Mouse (Mus musculus): ENCODE data around the gene Hist1h4m. TPM values are rescaled to one million over a fixed set of nuclear protein-coding genes. Genes with fewer than 3 reads are reported as not detected.
"Not testable (repeated sequence)": the region's sequence is repeated elsewhere in the genome, so short reads cannot be mapped to it uniquely, and the experiment has no call there.

Gene Hist1h4m
- total RNA-seq, 1 experiment: 9.8 TPM

DNA sequence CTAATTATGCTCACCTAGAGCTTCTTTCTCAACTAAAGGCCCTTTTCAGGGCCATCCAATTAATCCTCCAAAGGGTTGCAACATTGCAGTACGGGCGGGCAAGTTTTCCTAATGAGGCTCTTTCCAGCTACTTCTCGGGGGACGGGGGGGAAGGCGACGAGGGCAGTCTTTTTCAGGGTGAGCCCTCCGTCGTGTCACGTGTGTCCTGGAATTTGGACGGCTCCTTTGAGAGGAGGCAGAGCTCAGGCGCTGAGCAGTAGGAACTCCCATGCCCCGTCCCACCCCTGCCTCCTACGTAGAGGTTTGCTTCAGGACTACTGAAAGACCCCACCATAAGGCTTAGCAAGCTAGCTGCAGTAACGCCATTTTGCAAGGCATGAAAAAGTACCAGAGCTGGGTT is 546 bp downstream of the Hist1h4m start:
- H3K9me3 ChIP-seq (ENCODE audit: control insufficient read depth, insufficient read depth, low read depth, low read length); H3K9ac ChIP-seq (ENCODE audit: insufficient read depth, low read depth, low read length, poor library complexity, severe bottlenecking); H3K4me1 ChIP-seq (ENCODE audit: control insufficient read depth in 2 of 2, insufficient read depth in 2 of 2, low read length in 2 of 2, poor library complexity in 1 of 2); H3K36me3 ChIP-seq (ENCODE audit: control insufficient read depth, insufficient read depth, low read length, poor library complexity, severe bottlenecking); H3K4me3 ChIP-seq (ENCODE audit: insufficient read depth in 1 of 2, low read depth in 1 of 2, low read length in 2 of 2, poor library complexity in 1 of 2, severe bottlenecking in 1 of 2); DNase-seq (ENCODE audit: low read depth, low spot score); H3K27ac ChIP-seq (ENCODE audit: insufficient read depth, low read depth, low read length, poor library complexity, severe bottlenecking); in situ Hi-C loops (cut with MboI; ENCODE audit: low sequenced_read_pairs in 2 of 2, unreplicated experiment in 2 of 2): not testable (repeated sequence)

DNA sequence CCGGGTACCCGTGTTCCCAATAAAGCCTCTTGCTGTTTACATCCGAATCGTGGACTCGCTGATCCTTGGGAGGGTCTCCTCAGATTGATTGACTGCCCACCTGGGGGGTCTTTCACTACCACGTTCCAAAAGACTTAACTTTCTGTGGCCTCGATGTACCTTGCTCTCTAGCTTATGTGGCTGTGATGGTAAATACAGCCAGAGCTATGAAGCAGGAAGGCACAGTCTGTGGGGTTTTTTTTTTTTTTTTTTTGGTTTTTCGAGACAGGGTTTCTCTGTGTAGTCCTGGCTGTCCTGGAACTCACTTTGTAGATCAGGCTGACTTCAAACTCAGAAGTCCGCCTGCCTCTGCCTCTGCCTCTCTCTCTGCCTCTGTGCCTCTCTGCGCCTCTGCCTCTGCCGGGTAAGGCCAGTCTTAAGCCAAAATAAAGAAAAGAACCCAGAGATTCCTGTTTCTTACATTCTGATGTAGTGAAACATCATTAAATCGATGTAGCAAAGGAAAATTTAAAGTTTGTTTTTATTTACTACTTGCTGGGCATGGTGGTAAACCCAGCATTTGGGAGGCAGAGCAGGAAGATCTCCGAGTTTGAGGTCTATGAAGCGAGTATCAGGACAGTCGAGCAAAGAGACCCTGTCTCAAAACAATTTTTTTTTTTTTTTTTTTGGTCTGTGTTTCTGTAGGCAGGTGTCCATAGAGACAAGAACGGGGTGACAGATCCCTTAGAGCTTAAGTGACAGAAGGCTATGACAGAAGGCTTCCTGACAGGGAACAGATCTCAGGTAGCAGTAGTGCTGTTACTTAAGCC is 8.7 kb downstream of the Hist1h4m start:
- DNase-seq (ENCODE audit: low read depth, low spot score); H3K27ac ChIP-seq (ENCODE audit: insufficient read depth, low read depth, low read length, poor library complexity, severe bottlenecking); H3K9me3 ChIP-seq (ENCODE audit: control insufficient read depth, insufficient read depth, low read depth, low read length); in situ Hi-C loops (cut with MboI; ENCODE audit: low sequenced_read_pairs in 2 of 2, unreplicated experiment in 2 of 2); H3K4me3 ChIP-seq (ENCODE audit: insufficient read depth in 1 of 2, low read depth in 1 of 2, low read length in 2 of 2, poor library complexity in 1 of 2, severe bottlenecking in 1 of 2); H3K9ac ChIP-seq (ENCODE audit: insufficient read depth, low read depth, low read length, poor library complexity, severe bottlenecking); H3K4me1 ChIP-seq (ENCODE audit: control insufficient read depth in 2 of 2, insufficient read depth in 2 of 2, low read length in 2 of 2, poor library complexity in 1 of 2); H3K36me3 ChIP-seq (ENCODE audit: control insufficient read depth, insufficient read depth, low read length, poor library complexity, severe bottlenecking): not testable (repeated sequence)

DNA sequence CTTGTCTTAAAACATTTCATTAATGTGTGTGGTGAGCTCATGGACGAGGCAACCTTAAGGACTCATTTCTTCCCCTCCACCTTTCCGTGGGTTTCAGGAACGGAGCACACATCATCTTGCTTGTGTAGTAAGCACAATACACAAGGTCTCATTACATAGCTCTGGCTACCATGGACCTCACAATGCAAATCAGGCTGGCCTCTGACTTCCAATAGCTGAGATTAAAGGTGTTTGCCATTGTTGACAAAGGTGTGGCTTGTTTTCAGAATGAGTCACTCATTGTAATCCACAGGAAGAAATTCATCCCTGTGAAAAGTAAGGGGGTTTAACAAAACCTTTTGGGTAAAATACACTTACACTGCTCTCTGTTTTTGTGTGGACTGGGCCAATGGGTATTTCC is 17.0 kb downstream of the Hist1h4m start:
- TF ChIP-seq MAFK (IDR thresholded peaks at IDR 0.05; ENCODE audit: insufficient read depth, low read depth, low read length): no peak
- TF ChIP-seq CHD2 (IDR thresholded peaks at IDR 0.05; ENCODE audit: low read depth, low read length): no peak
- no peak for TF ChIP-seq ZNF384 (IDR thresholded peaks at IDR 0.05; ENCODE audit: low read depth, low read length)
- no peak for TF ChIP-seq ZC3H11A (IDR thresholded peaks at IDR 0.05; ENCODE audit: borderline replicate concordance, low read depth, low read length)
- no peak for TF ChIP-seq HCFC1 (IDR thresholded peaks at IDR 0.05; ENCODE audit: borderline replicate concordance, insufficient read depth, low read length)
- Histone ChIP-seq H3K27ac (ENCODE audit: insufficient read depth, low read depth, low read length, poor library complexity, severe bottlenecking) (no peak overlapping the region), H3K9me3 (ENCODE audit: control insufficient read depth, insufficient read depth, low read depth, low read length) (no peaks in the 10 kb centered on the region), H3K4me3 (ENCODE audit: insufficient read depth in 1 of 2, low read depth in 1 of 2, low read length in 2 of 2, poor library complexity in 1 of 2, severe bottlenecking in 1 of 2) (no peak overlapping the region), H3K4me1 (ENCODE audit: control insufficient read depth in 2 of 2, insufficient read depth in 2 of 2, low read length in 2 of 2, poor library complexity in 1 of 2) (peaks cover 1 to 12% of the 10 kb centered on the region in 2 experiments; a peak in 1 of 4 replicates), H3K36me3 (ENCODE audit: control insufficient read depth, insufficient read depth, low read length, poor library complexity, severe bottlenecking) (no peaks in the 10 kb centered on the region), H3K9ac (ENCODE audit: insufficient read depth, low read depth, low read length, poor library complexity, severe bottlenecking) (no peak overlapping the region)
- in situ Hi-C loops (cut with MboI; ENCODE audit: low sequenced_read_pairs in 2 of 2, unreplicated experiment in 2 of 2): no loop called here
- DNase-seq (ENCODE audit: low read depth, low spot score): no peak

DNA sequence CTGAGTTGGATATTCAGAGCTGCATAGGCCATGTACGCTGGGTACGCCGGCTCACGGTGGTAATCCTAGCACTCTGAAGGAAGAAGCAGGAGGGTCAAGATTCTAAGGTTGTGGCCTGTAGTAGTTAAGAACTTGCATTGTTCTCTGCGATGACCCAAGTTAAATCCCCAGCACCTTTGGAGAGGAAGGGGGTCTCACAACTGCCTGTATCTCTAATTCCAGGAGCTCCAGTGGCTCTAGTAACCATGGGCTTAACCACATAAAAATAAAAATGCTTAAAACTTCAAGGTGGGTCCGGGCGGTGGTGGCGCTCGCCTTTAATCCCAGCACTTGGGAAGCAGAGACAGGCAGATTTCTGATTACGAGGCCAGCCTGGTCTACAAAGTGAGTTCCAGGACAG is 18.8 kb downstream of the Hist1h4m start:
- Histone ChIP-seq H3K27ac (ENCODE audit: insufficient read depth, low read depth, low read length, poor library complexity, severe bottlenecking) (peak overlapping the region; percentile 70; the same call in 1 of the 2 replicates), H3K4me3 (ENCODE audit: insufficient read depth in 1 of 2, low read depth in 1 of 2, low read length in 2 of 2, poor library complexity in 1 of 2, severe bottlenecking in 1 of 2) (peak overlapping the region; percentile 12 to 16; a peak in 1 of 4 replicates), H3K9ac (ENCODE audit: insufficient read depth, low read depth, low read length, poor library complexity, severe bottlenecking) (peak overlapping the region; percentile 62; the same call in 1 of the 2 replicates), H3K36me3 (ENCODE audit: control insufficient read depth, insufficient read depth, low read length, poor library complexity, severe bottlenecking) (no peaks in the 10 kb centered on the region), H3K9me3 (ENCODE audit: control insufficient read depth, insufficient read depth, low read depth, low read length) (no peaks in the 10 kb centered on the region), H3K4me1 (ENCODE audit: control insufficient read depth in 2 of 2, insufficient read depth in 2 of 2, low read length in 2 of 2, poor library complexity in 1 of 2) (peaks cover under 1 to 12% of the 10 kb centered on the region in 2 experiments; a peak in 1 of 4 replicates)
- in situ Hi-C loops (cut with MboI; ENCODE audit: low sequenced_read_pairs in 2 of 2, unreplicated experiment in 2 of 2): no loop called here
- no peak for TF ChIP-seq ZNF384 (IDR thresholded peaks at IDR 0.05; ENCODE audit: low read depth, low read length)
- no peak for TF ChIP-seq CHD2 (IDR thresholded peaks at IDR 0.05; ENCODE audit: low read depth, low read length)
- TF ChIP-seq HCFC1 (IDR thresholded peaks at IDR 0.05; ENCODE audit: borderline replicate concordance, insufficient read depth, low read length): no peak
- no peak for TF ChIP-seq MAFK (IDR thresholded peaks at IDR 0.05; ENCODE audit: insufficient read depth, low read depth, low read length)
- no peak for TF ChIP-seq ZC3H11A (IDR thresholded peaks at IDR 0.05; ENCODE audit: borderline replicate concordance, low read depth, low read length)
- no peak for DNase-seq (ENCODE audit: low read depth, low spot score)

DNA sequence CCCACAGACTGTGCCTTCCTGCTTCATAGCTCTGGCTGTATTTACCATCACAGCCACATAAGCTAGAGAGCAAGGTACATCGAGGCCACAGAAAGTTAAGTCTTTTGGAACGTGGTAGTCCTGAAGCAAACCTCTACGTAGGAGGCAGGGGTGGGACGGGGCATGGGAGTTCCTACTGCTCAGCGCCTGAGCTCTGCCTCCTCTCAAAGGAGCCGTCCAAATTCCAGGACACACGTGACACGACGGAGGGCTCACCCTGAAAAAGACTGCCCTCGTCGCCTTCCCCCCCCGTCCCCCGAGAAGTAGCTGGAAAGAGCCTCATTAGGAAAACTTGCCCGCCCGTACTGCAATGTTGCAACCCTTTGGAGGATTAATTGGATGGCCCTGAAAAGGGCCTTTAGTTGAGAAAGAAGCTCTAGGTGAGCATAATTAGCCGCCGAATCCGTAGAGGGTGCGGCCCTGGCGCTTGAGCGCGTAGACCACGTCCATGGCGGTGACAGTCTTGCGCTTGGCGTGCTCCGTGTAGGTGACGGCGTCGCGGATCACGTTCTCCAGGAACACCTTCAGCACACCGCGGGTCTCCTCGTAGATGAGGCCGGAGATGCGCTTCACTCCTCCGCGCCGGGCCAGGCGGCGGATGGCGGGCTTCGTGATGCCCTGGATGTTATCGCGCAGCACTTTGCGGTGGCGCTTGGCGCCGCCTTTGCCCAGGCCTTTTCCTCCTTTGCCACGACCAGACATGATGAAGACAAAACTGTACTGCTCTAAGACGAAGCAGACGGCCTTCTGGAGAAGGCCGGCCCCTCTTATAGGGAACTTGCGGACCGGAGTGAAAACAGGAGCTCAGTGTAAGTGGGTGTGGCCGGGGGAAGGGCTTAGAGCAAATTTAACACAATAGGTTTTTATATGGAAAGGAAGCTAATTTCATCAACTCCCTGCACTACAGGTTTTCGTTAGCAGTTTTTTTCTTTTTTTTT is 20.2 kb downstream of the Hist1h4m start, which contains the start of gene Hist1h4n:
Hist1h4n (minus strand) TSS at position 779 of the 977 bp plus-strand sequence.
- H3K9me3 ChIP-seq (ENCODE audit: control insufficient read depth, insufficient read depth, low read depth, low read length); in situ Hi-C loops (cut with MboI; ENCODE audit: low sequenced_read_pairs in 2 of 2, unreplicated experiment in 2 of 2); H3K36me3 ChIP-seq (ENCODE audit: control insufficient read depth, insufficient read depth, low read length, poor library complexity, severe bottlenecking); DNase-seq (ENCODE audit: low read depth, low spot score); H3K9ac ChIP-seq (ENCODE audit: insufficient read depth, low read depth, low read length, poor library complexity, severe bottlenecking); H3K4me1 ChIP-seq (ENCODE audit: control insufficient read depth in 2 of 2, insufficient read depth in 2 of 2, low read length in 2 of 2, poor library complexity in 1 of 2): not testable (repeated sequence)
- peak within 1 kb of the TSS; percentile 25; the same call in 1 of the 2 replicates for H3K27ac ChIP-seq (ENCODE audit: insufficient read depth, low read depth, low read length, poor library complexity, severe bottlenecking)
- peak within 1 kb of the TSS; percentile 23 to 46; a peak in 1 of 4 replicates for H3K4me3 ChIP-seq (ENCODE audit: insufficient read depth in 1 of 2, low read depth in 1 of 2, low read length in 2 of 2, poor library complexity in 1 of 2, severe bottlenecking in 1 of 2)

DNA sequence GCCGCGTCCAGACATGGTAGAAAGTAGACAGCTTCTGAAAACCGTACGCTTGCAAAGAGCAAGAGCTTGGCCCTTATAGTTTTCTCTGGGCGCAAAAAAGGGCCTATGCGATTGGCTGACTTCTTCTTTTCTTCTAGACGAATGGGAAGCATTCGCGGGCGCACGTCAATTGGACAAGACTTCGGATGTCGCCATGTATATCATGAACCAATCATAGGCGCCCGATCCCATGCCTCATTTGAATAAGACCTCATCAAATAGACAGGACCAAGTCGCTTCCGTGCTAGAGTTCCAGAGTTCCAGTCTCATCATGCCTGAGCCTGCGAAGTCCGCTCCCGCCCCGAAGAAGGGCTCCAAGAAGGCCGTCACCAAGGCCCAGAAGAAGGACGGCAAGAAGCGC is 21.9 kb downstream of the Hist1h4m start, which contains the start of the genes Hist1h2ap and Hist1h2br:
Hist1h2ap (minus strand) TSS at position 47 of the 400 bp plus-strand sequence.
Hist1h2br (plus strand) TSS at position 283 of the 400 bp plus-strand sequence.
- H3K4me3 ChIP-seq (ENCODE audit: insufficient read depth in 1 of 2, low read depth in 1 of 2, low read length in 2 of 2, poor library complexity in 1 of 2, severe bottlenecking in 1 of 2); H3K4me1 ChIP-seq (ENCODE audit: control insufficient read depth in 2 of 2, insufficient read depth in 2 of 2, low read length in 2 of 2, poor library complexity in 1 of 2); H3K27ac ChIP-seq (ENCODE audit: insufficient read depth, low read depth, low read length, poor library complexity, severe bottlenecking); in situ Hi-C loops (cut with MboI; ENCODE audit: low sequenced_read_pairs in 2 of 2, unreplicated experiment in 2 of 2); H3K9me3 ChIP-seq (ENCODE audit: control insufficient read depth, insufficient read depth, low read depth, low read length); H3K36me3 ChIP-seq (ENCODE audit: control insufficient read depth, insufficient read depth, low read length, poor library complexity, severe bottlenecking); H3K9ac ChIP-seq (ENCODE audit: insufficient read depth, low read depth, low read length, poor library complexity, severe bottlenecking); DNase-seq (ENCODE audit: low read depth, low spot score): not testable (repeated sequence)

Data from ES-E14 (cell line).